Mouse (Mus musculus): ENCODE data around the gene Syngr1. TPM values are rescaled to one million over a fixed set of nuclear protein-coding genes. Genes with fewer than 3 reads are reported as not detected.

The Syngr1 gene
- polyA plus RNA-seq (2015; fragmentation: Nextera tagmentation; extraction: Ambion mirVana) = 27.3 and 30.7 TPM in 2 replicates

- H3K27ac ChIP-seq (replicated peaks) = no peak within 1 kb of the TSS
- H3K27me3 ChIP-seq (replicated peaks) = peaks cover 59% of the 10 kb centered on the region
- H3K4me2 ChIP-seq = peak within 1 kb of the TSS; percentile 95
- peak within 1 kb of the TSS; percentile 85 for H3K9ac ChIP-seq
- under 1% methylated on average over 85 of the region's 86 CpGs for WGBS
- H3K36me3 ChIP-seq = no peaks in the 10 kb centered on the region
- no peaks in the 10 kb centered on the region for H3K9me3 ChIP-seq
- H3K4me3 ChIP-seq = peak within 1 kb of the TSS; percentile 77
- ATAC-seq (ENCODE audit: extremely low read depth, insufficient number of reproducible peaks, low FRiP score, low TSS enrichment) = peak; percentile 51
- H3K4me1 ChIP-seq = peaks cover 20% of the 10 kb centered on the region
Observed at GRCm38 (mm10) chr15:80091121-80091955, at the start of gene Syngr1, which contains the start of gene Rpl3. Syngr1 (plus strand) TSS chr15:80091334. Rpl3 (minus strand) TSS chr15:80091868.

GRCm38 (mm10) chr15:80042152-80042551 lies 49.0 kb upstream of the Syngr1 start:
- peaks cover 2% of the 10 kb centered on the region for H3K4me1 ChIP-seq
- H3K4me2 ChIP-seq = no peak overlapping the region
- 67% methylated on average over 4 of the region's 4 CpGs for WGBS
- H3K9ac ChIP-seq = no peak overlapping the region
- peaks cover 13% of the 10 kb centered on the region for H3K9me3 ChIP-seq
- H3K4me3 ChIP-seq = no peak overlapping the region
- H3K36me3 ChIP-seq = no peaks in the 10 kb centered on the region
- H3K27ac ChIP-seq (replicated peaks) = no peak overlapping the region
- 0 out of 2 replicates have a peak, but pooled peaks cover 5% of the 10 kb centered on the region for H3K27me3 ChIP-seq (replicated peaks)
- no peak for ATAC-seq (ENCODE audit: extremely low read depth, insufficient number of reproducible peaks, low FRiP score, low TSS enrichment)

GRCm38 (mm10) chr15:80044249-80044648 lies 46.9 kb upstream of the Syngr1 start:
- Histone ChIP-seq H3K36me3 (no peaks in the 10 kb centered on the region), H3K27ac (replicated peaks) (no peak overlapping the region), H3K27me3 (replicated peaks) (0 out of 2 replicates have a peak, but pooled peaks cover 5% of the 10 kb centered on the region), H3K9me3 (peaks cover 8% of the 10 kb centered on the region), H3K4me2 (no peak overlapping the region), H3K4me1 (peaks cover 22% of the 10 kb centered on the region), H3K9ac (no peak overlapping the region), H3K4me3 (no peak overlapping the region)
- no peak for ATAC-seq (ENCODE audit: extremely low read depth, insufficient number of reproducible peaks, low FRiP score, low TSS enrichment)
- 83% methylated on average over 10 of the region's 10 CpGs for WGBS

- H3K27me3 ChIP-seq (replicated peaks) = 0 out of 2 replicates have a peak, but pooled peaks cover 5% of the 10 kb centered on the region
- ATAC-seq (ENCODE audit: extremely low read depth, insufficient number of reproducible peaks, low FRiP score, low TSS enrichment) = no peak
- no peak overlapping the region for H3K4me2 ChIP-seq
- no peaks in the 10 kb centered on the region for H3K36me3 ChIP-seq
- H3K27ac ChIP-seq (replicated peaks) = no peak overlapping the region
- no peak overlapping the region for H3K4me3 ChIP-seq
- H3K4me1 ChIP-seq = peaks cover 28% of the 10 kb centered on the region
- H3K9ac ChIP-seq = no peak overlapping the region
- WGBS = 85% methylated on average over 2 of the region's 2 CpGs
- H3K9me3 ChIP-seq = peaks cover 8% of the 10 kb centered on the region
Observed at GRCm38 (mm10) chr15:80045749-80046148, 45.4 kb upstream of the Syngr1 start.

GRCm38 (mm10) chr15:80047242-80047641 lies 43.9 kb upstream of the Syngr1 start:
- WGBS = 58% methylated on average over 2 of the region's 2 CpGs
- Histone ChIP-seq H3K9me3 (peaks cover 8% of the 10 kb centered on the region), H3K9ac (no peak overlapping the region)

GRCm38 (mm10) chr15:80047973-80048372 lies 43.2 kb upstream of the Syngr1 start:
- Histone ChIP-seq H3K27ac (replicated peaks) (no peak overlapping the region), H3K4me3 (no peak overlapping the region), H3K9ac (peak overlapping the region; percentile 37; the same call in 1 of the 2 replicates), H3K36me3 (no peaks in the 10 kb centered on the region), H3K9me3 (peaks cover 8% of the 10 kb centered on the region), H3K4me1 (peaks cover 28% of the 10 kb centered on the region), H3K4me2 (peak overlapping the region; percentile 9; the same call in 1 of the 2 replicates), H3K27me3 (replicated peaks) (0 out of 2 replicates have a peak, but pooled peaks cover 5% of the 10 kb centered on the region)
- no peak for ATAC-seq (ENCODE audit: extremely low read depth, insufficient number of reproducible peaks, low FRiP score, low TSS enrichment)
- WGBS = 1% methylated on average over 5 of the region's 5 CpGs

More at GRCm38 (mm10) chr15:80047242-80047641, 43.9 kb upstream of the Syngr1 start:
- ATAC-seq (ENCODE audit: extremely low read depth, insufficient number of reproducible peaks, low FRiP score, low TSS enrichment) = no peak
- Histone ChIP-seq H3K27me3 (replicated peaks) (0 out of 2 replicates have a peak, but pooled peaks cover 5% of the 10 kb centered on the region), H3K36me3 (no peaks in the 10 kb centered on the region), H3K4me3 (no peak overlapping the region), H3K27ac (replicated peaks) (no peak overlapping the region), H3K4me1 (peaks cover 28% of the 10 kb centered on the region), H3K4me2 (no peak overlapping the region)

GRCm38 (mm10) chr15:80050093-80050492 lies 41.0 kb upstream of the Syngr1 start:
- Histone ChIP-seq H3K4me2 (no peak overlapping the region), H3K4me1 (peaks cover 42% of the 10 kb centered on the region), H3K36me3 (no peaks in the 10 kb centered on the region), H3K9ac (no peak overlapping the region), H3K27ac (replicated peaks) (peak overlapping the region; percentile 56; the same call in 1 of the 2 replicates), H3K27me3 (replicated peaks) (no peaks in the 10 kb centered on the region), H3K9me3 (peaks cover 8% of the 10 kb centered on the region), H3K4me3 (no peak overlapping the region)
- ATAC-seq (ENCODE audit: extremely low read depth, insufficient number of reproducible peaks, low FRiP score, low TSS enrichment) = no peak
- 62% methylated on average over 4 of the region's 4 CpGs for WGBS

GRCm38 (mm10) chr15:80051092-80051761 lies 39.9 kb upstream of the Syngr1 start:
- Histone ChIP-seq H3K4me1 (peaks cover 42% of the 10 kb centered on the region), H3K27ac (replicated peaks) (peak overlapping the region; percentile 58), H3K36me3 (no peaks in the 10 kb centered on the region), H3K4me2 (no peak overlapping the region), H3K9me3 (no peaks in the 10 kb centered on the region), H3K4me3 (no peak overlapping the region), H3K9ac (no peak overlapping the region), H3K27me3 (replicated peaks) (no peaks in the 10 kb centered on the region)
- ATAC-seq (ENCODE audit: extremely low read depth, insufficient number of reproducible peaks, low FRiP score, low TSS enrichment) = no peak
- WGBS = 73% methylated on average over 19 of the region's 19 CpGs

- H3K27me3 ChIP-seq (replicated peaks) = no peaks in the 10 kb centered on the region
Observed at GRCm38 (mm10) chr15:80051782-80052181, 39.4 kb upstream of the Syngr1 start.

GRCm38 (mm10) chr15:80053381-80054033 lies 37.6 kb upstream of the Syngr1 start:
- H3K4me3 ChIP-seq = no peak overlapping the region
- H3K36me3 ChIP-seq = no peaks in the 10 kb centered on the region
- H3K27me3 ChIP-seq (replicated peaks) = no peaks in the 10 kb centered on the region
- no peaks in the 10 kb centered on the region for H3K9me3 ChIP-seq
- peaks cover 26% of the 10 kb centered on the region for H3K4me1 ChIP-seq
- H3K9ac ChIP-seq = peak overlapping the region; percentile 4; the same call in 1 of the 2 replicates
- H3K4me2 ChIP-seq = no peak overlapping the region
- ATAC-seq (ENCODE audit: extremely low read depth, insufficient number of reproducible peaks, low FRiP score, low TSS enrichment) = no peak
- WGBS = 70% methylated on average over 8 of the region's 8 CpGs
- peak overlapping the region; percentile 43; the same call in 1 of the 2 replicates for H3K27ac ChIP-seq (replicated peaks)

More at GRCm38 (mm10) chr15:80051782-80052181, 39.4 kb upstream of the Syngr1 start:
- WGBS = 68% methylated on average over 9 of the region's 9 CpGs
- Histone ChIP-seq H3K36me3 (no peaks in the 10 kb centered on the region), H3K4me2 (no peak overlapping the region), H3K27ac (replicated peaks) (peak overlapping the region; percentile 33), H3K9me3 (no peaks in the 10 kb centered on the region), H3K4me3 (no peak overlapping the region), H3K9ac (no peak overlapping the region), H3K4me1 (peaks cover 42% of the 10 kb centered on the region)
- ATAC-seq (ENCODE audit: extremely low read depth, insufficient number of reproducible peaks, low FRiP score, low TSS enrichment) = no peak

All from heart, embryonic 13.5 days (tissue).